ENCODE assay signal across 17 mouse cellular contexts in the genomic region with DNA sequence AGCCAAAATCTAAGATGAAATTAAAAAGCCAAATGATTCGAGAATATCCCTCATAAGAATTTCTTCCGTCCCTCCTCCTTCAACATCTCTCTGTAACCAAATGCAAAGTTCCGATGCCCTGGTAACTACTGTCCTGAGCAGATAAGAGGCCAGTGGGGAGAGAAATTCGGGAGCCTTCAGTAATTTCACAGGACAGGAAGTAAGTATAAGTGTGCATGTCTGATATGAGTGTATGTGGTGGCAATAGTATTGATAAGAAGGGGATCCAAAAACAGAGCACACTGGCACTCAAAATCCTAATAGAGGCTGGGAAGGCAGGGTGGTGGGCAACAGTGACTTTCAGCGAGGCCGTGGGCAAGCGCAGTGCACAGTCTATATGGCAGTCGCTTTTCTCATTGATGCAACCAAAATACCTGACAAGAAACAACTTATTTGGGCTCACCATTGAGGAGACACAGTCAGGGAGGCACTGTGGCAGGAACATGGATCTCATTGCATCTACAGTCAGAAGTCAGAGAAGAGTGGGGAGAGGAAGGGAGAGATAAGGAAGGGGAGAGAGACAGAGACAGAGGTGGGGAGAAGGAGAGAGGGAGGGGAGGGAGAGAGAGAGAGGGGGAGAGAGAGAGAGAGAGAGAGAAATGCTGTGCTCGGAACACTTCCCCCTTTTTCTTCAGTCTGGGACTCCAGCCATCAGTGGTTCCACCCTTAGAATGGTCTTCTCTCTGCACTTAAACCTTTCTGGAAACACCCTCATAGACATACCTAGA. TPM values are rescaled to one million over a fixed set of nuclear protein-coding genes. Genes with fewer than 3 reads are reported as not detected.
DNase-seq lines count a peak whose midpoint lies in the region; ATAC-seq lines count a peak whose summit lies in the region.
"Had no signal": no experiment of that assay in that cellular context is flagged by ENCODE, and none has a peak within 500 bp of the region (broad histone marks: within the 10 kb centered on the region; RNA-seq: fewer than 3 reads in every experiment).

No protein-coding gene starts in this region.

- no peaks in the 10 kb centered on the region for H3K36me3 ChIP-seq in liver, embryonic 12.5 days
- H3K36me3 ChIP-seq: embryonic facial prominence, embryonic 10.5 days; hindbrain, embryonic 12.5 days had no signal

- no peaks in the 10 kb centered on the region for H3K9me3 ChIP-seq in liver, embryonic 12.5 days (replicated peaks)
- H3K9me3 ChIP-seq: embryonic facial prominence, embryonic 10.5 days; hindbrain, embryonic 12.5 days had no signal

- peak overlapping the region; percentile 62 for H3K4me2 ChIP-seq in liver, embryonic 12.5 days
- H3K4me2 ChIP-seq: hindbrain, embryonic 12.5 days; lung, embryonic 14.5 days had no signal

- peak overlapping the region; percentile 90 for H3K27ac ChIP-seq in liver, embryonic 12.5 days
- H3K27ac ChIP-seq: embryonic facial prominence, embryonic 10.5 days; hindbrain, embryonic 12.5 days; kidney, postnatal 0 days; macrophage had no signal

- peak overlapping the region; percentile 42 for H3K9ac ChIP-seq in liver, embryonic 12.5 days
- H3K9ac ChIP-seq: hindbrain, embryonic 12.5 days; lung, embryonic 14.5 days had no signal

- no peaks in the 10 kb centered on the region for H3K27me3 ChIP-seq in liver, embryonic 12.5 days (replicated peaks)
- H3K27me3 ChIP-seq: Patski had no signal

- intact Hi-C loops in gastrocnemius, postnatal 36 days (cut with DNase I), result no loop called here

- H3K4me1 ChIP-seq in liver, embryonic 12.5 days, result peaks cover 80% of the 10 kb centered on the region

- DNase-seq in spleen, adult 12 weeks (ENCODE audit: low spot score), result peak; percentile 20
- DNase-seq in spleen, postnatal 10 days (ENCODE audit: low spot score in 2 of 2), result no peak
- DNase-seq in gastrocnemius, postnatal 36 days, result no peak
- no peak for DNase-seq in left cerebral cortex, adult 9 months (ENCODE audit: low spot score in 2 of 2)
- no peak for DNase-seq in yolk sac, embryonic 10.5 days (ENCODE audit: low spot score)
- DNase-seq: cerebellum, adult 11 months; cerebellum, postnatal 36 days; lung, embryonic 14.5 days had no signal

- WGBS in liver, embryonic 12.5 days (ENCODE audit: insufficient replicate concordance), result 15% methylated on average over 9 of the region's 9 CpGs

- peak; percentile 79 for ATAC-seq in common myeloid progenitor, adult 5-6 weeks (replicated peaks; ENCODE audit: low read depth, poor library complexity, severe bottlenecking)
- ATAC-seq in liver, embryonic 12.5 days, result peak; percentile 95
- peak; percentile 73 for ATAC-seq in megakaryocyte progenitor cell, adult 5-6 weeks (replicated peaks; ENCODE audit: poor library complexity)
- ATAC-seq: Patski had no signal

- H3K4me3 ChIP-seq in liver, embryonic 12.5 days, result peak overlapping the region; percentile 16; the same call in 1 of the 2 replicates
- H3K4me3 ChIP-seq: embryonic facial prominence, embryonic 10.5 days; hindbrain, embryonic 12.5 days; layer of hippocampus, adult 2 months had no signal

RNA-seq across cellular contexts. Expression of a gene that starts 16.6 kb away (rescaled TPM):
- 30.0 and 40.9 TPM in 2 replicates for total RNA-seq in common myeloid progenitor, adult 5-6 weeks (2017)
- polyA plus RNA-seq in liver, embryonic 12.5 days (2016; fragmentation: Nextera tagmentation; extraction: Ambion mirVana), result 72.2 TPM in 2 replicates
- 37.5 and 50.6 TPM in 2 replicates for total RNA-seq in megakaryocyte progenitor cell, adult 5-6 weeks (2015)
- 43.6 and 57.2 TPM in 2 replicates for total RNA-seq in megakaryocyte progenitor cell, adult 5-6 weeks (2017)
- 10 to 100 TPM; 27.4 to 31.7 TPM for total RNA-seq in gastrocnemius, postnatal 36 days (2021)

RNA-seq across cellular contexts. Expression of a gene that starts 17.0 kb away (rescaled TPM):
- 30.1 and 44.8 TPM in 2 replicates for total RNA-seq in common myeloid progenitor, adult 5-6 weeks (2017)
- polyA plus RNA-seq in liver, embryonic 12.5 days (2016; fragmentation: Nextera tagmentation; extraction: Ambion mirVana), result 55.7 and 57.2 TPM in 2 replicates
- total RNA-seq in megakaryocyte progenitor cell, adult 5-6 weeks (2015), result 36.7 and 37.1 TPM in 2 replicates
- 43.5 and 71.5 TPM in 2 replicates for total RNA-seq in megakaryocyte progenitor cell, adult 5-6 weeks (2017)
- 10 to 100 TPM; 28.7 to 33.8 TPM for total RNA-seq in gastrocnemius, postnatal 36 days (2021)

RNA-seq across cellular contexts. Expression of a gene that starts 47.1 kb away (rescaled TPM):
- total RNA-seq in common myeloid progenitor, adult 5-6 weeks (2017), result 16.2 and 17.6 TPM in 2 replicates
- polyA plus RNA-seq in liver, embryonic 12.5 days (2016; fragmentation: Nextera tagmentation; extraction: Ambion mirVana), result 13.6 and 13.7 TPM in 2 replicates
- 16.1 and 19.3 TPM in 2 replicates for total RNA-seq in megakaryocyte progenitor cell, adult 5-6 weeks (2015)
- 14.0 and 15.5 TPM in 2 replicates for total RNA-seq in megakaryocyte progenitor cell, adult 5-6 weeks (2017)
- 10 to 100 TPM; 16.0 to 16.5 TPM for total RNA-seq in gastrocnemius, postnatal 36 days (2021)
